Mouse (Mus musculus) olfactory bulb, adult 2 months (tissue): ENCODE measurements at regions not wholly inside any gene's neighbourhood (a gene's known extent, or its start where the extent isn't known, plus 50 kb on each side); places are given as distances from the start of the nearest gene placed in this dataset.

Experiments used
- CTCF ChIP-seq: fragments of 200-500 bp; IDR thresholded peaks from 2 replicates; pipeline ENCODE4 v1.5.1; 2012; ENCODE audit warnings: low read depth, mild to moderate bottlenecking, low read length, moderate library complexity; ENCODE audit not compliant: insufficient read depth
- POLR2A ChIP-seq: fragments of 200-500 bp; IDR thresholded peaks from 2 replicates; pipeline ENCODE4 v1.6.1; 2012; ENCODE audit warnings: mild to moderate bottlenecking, low read depth, low read length, moderate library complexity; ENCODE audit not compliant: insufficient read depth

DNA sequence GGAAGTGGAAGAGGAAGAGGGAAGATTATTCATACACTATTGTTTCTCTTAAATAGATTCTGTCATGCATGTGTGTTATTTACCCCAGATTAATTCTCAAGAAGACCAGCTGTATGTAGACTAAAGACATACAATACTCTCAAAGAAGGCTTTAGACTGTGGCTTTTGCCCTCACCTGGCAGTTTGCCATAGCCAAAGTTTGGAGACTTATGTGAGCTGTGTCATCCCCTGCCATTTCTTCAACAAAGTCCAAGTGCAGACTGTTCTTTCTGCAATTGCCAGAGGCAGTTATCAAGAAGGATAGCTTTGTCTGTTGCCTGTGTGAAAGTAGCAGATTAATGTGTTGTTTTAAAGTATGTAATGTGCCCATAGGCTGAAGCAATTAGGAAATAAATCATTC lies 1485.0 kb upstream of the Slc10a2 start:
- TF ChIP-seq CTCF (no peak), POLR2A (no peak)
